Mouse (Mus musculus) liver, adult 2 months (tissue): ENCODE results near the gene Stx7. TPM values are rescaled to one million over a fixed set of nuclear protein-coding genes. Genes with fewer than 3 reads are reported as not detected.

Experiments used
- DNase-seq: peaks from one replicate; pipeline ENCODE4 v3.0.0-alpha.2; 2011; ENCODE audit warnings: low read depth, low spot score; ENCODE audit errors: extremely low read depth
- H3K27ac ChIP-seq: fragments of 200-500 bp; replicated peaks from 2 replicates; pipeline ENCODE4 v1.5.1; 2012; ENCODE audit warnings: low read depth, mild to moderate bottlenecking, control low read depth, inconsistent platforms, low read length; ENCODE audit not compliant: insufficient read depth
- H3K27me3 ChIP-seq: fragments of 200-500 bp; 2 replicates; pipeline ENCODE4 v1.6.1; 2012; ENCODE audit warnings: mild to moderate bottlenecking, moderate library complexity, low read length, inconsistent platforms; ENCODE audit not compliant: control insufficient read depth, insufficient read depth
- H3K36me3 ChIP-seq: fragments of 200-500 bp; 2 replicates; pipeline ENCODE4 v1.6.1; 2012; ENCODE audit warnings: low read length, inconsistent platforms; ENCODE audit not compliant: control insufficient read depth, insufficient read depth
- H3K4me1 ChIP-seq: fragments of 200-500 bp; 2 replicates; pipeline ENCODE4 v1.6.1; 2011; ENCODE audit warnings: low read length; ENCODE audit not compliant: control insufficient read depth, insufficient read depth
- H3K4me3 ChIP-seq: fragments of 200-500 bp; 2 replicates; pipeline ENCODE4 v1.5.1; 2011; ENCODE audit warnings: low read depth, mild to moderate bottlenecking, control low read depth, low read length, moderate library complexity; ENCODE audit not compliant: insufficient read depth
- H3K79me2 ChIP-seq: fragments of 200-500 bp; 2 replicates; pipeline ENCODE4 v1.6.1; 2012; ENCODE audit warnings: inconsistent platforms, mild to moderate bottlenecking, low read length, moderate library complexity; ENCODE audit not compliant: control insufficient read depth, insufficient read depth
- H3K9ac ChIP-seq: fragments of 200-500 bp; 2 replicates; pipeline ENCODE4 v1.6.1; 2012; ENCODE audit warnings: low read depth, mild to moderate bottlenecking, control low read depth, inconsistent platforms, low read length
- CTCF ChIP-seq: fragments of 200-500 bp; IDR thresholded peaks from 2 replicates; pipeline ENCODE4 v1.5.1; 2011; ENCODE audit warnings: low read depth, low read length, control low read depth
- POLR2A ChIP-seq: fragments of 200-500 bp; IDR thresholded peaks from 2 replicates; pipeline ENCODE4 v1.6.1; 2011; ENCODE audit warnings: low read length, control low read depth; ENCODE audit not compliant: insufficient read depth; ENCODE audit errors: extremely low read depth
- WGBS: fragments of 180-500 bp; shearing (Covaris S2); methylation state at CpG from one replicate; pipeline ENCODE4 v1.1.7; 2018; 5-methylcytosine and 5-hydroxymethylcytosine counted together
- polyA plus RNA-seq: library from polyadenylated mRNA; depleted of rRNA; stranded (reverse); fragments of >200 nt; gene quantifications from 2 replicates; pipeline ENCODE4 v1.2.3, GENCODE M21; 2012
- total RNA-seq: library from RNA; depleted of rRNA; stranded (reverse); fragments of >200 nt; gene quantifications from 2 replicates; pipeline ENCODE4 v1.2.3, GENCODE M21; 2014

The Stx7 gene
- total and polyA plus RNA-seq, 2 experiments: 16.9 to 19.2 TPM

- TF ChIP-seq POLR2A: no peak
- no peak for TF ChIP-seq CTCF
- Histone ChIP-seq H3K4me3 (no peak overlapping the region), H3K79me2 (peaks cover 24% of the 10 kb centered on the region; the same call in 1 of the 2 replicates), H3K9ac (no peak overlapping the region), H3K27ac (0 out of 2 replicates have a peak overlapping the region, but pooled peaks have one; percentile 8), H3K27me3 (no peaks in the 10 kb centered on the region), H3K36me3 (peaks cover 4% of the 10 kb centered on the region; the same call in 1 of the 2 replicates), H3K4me1 (peaks cover 9% of the 10 kb centered on the region)
- peak; percentile 33 for DNase-seq
- 31% methylated on average over 11 of the region's 11 CpGs for WGBS
Measured at GRCm38 (mm10) chr10:24164137-24164908, 15.2 kb downstream of the Stx7 start.

DNA sequence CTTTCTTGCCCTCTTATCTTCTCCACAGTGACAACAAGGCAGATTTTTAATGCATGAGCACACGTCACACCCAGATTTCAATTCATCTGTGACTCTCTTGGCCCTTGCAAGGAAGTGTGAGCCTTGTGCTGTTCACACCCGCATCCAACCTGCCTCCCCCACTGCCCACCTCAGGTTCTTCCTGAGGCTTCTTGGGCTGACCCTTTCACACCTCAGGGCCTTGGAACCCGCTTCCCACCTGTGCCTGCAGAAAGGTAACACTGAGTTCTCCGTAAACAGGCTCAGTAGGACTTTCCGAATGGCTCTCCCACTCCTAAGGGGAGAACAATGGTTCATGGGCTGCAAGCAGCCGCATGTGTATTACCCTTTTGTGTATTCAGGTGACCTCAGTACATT is 15.8 kb downstream of the Stx7 start:
- WGBS: 84% methylated on average over 6 of the region's 6 CpGs
- Histone ChIP-seq H3K27me3 (no peaks in the 10 kb centered on the region), H3K36me3 (peaks cover 4% of the 10 kb centered on the region; the same call in 1 of the 2 replicates), H3K4me3 (no peak overlapping the region), H3K4me1 (peaks cover 9% of the 10 kb centered on the region), H3K27ac (0 out of 2 replicates have a peak overlapping the region, but pooled peaks have one; percentile 8), H3K9ac (no peak overlapping the region), H3K79me2 (peaks cover 24% of the 10 kb centered on the region; the same call in 1 of the 2 replicates)
- TF ChIP-seq POLR2A (no peak), CTCF (no peak)
- DNase-seq: no peak

DNA sequence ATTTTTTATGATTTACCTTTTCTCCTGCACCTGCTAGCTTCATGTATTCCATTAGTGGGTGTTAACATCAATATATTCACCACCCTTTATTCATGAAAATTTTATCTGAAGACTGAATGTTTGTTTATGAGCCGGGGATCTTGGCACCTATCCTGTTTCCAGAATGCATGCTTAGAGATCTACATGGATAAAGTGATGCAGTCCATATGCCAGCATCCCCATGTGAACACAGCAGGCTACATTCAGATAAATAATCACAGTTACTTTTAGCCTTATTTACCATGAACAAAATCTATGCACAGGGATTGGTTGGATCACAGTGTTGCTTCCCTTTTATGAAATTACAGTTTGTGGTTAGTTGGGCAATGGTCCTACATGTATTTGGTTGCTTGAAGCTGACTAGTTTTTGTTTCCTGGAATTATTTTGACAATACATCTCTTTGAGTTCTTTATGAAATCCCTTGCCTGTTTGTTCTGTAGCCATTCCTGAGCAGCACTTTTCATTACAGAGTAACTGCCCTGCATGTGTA is 16.5 kb downstream of the Stx7 start:
- TF ChIP-seq POLR2A (no peak), CTCF (no peak)
- DNase-seq: no peak

DNA sequence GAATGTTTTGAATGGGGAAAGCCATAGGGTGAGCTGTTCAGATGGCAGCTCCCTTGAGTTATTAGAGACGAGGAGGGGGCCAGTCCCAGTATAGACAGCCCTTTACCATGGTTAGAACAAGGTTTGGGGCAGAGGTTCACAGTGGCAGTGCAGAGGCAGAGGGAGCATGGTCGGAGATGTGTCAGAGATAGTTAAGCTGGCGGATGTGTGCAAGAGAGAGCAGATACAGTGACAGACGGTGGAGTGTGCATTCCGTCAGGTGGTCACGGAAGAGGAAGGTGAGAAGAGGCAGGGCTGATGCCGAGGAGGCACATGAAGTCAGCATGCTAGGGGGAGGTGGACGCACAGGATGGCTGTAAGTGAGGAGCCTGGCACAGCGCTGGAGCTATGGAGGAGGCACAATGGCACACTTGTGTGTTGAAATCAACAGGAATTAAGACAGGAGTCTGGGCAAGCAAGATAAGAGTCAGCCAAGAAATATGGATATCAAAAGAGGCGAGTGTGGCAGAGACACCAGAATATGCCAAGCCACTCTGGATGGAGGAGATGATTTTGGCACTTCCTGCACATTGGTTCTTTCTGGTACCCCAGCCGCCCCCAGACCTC is 19.0 kb downstream of the Stx7 start:
- no peaks in the 10 kb centered on the region for H3K27me3 ChIP-seq
- H3K27ac ChIP-seq: no peak overlapping the region
- H3K36me3 ChIP-seq: 0 out of 2 replicates have a peak, but pooled peaks cover 2% of the 10 kb centered on the region
- peaks cover 7% of the 10 kb centered on the region for H3K4me1 ChIP-seq
- TF ChIP-seq POLR2A: no peak
- no peak for TF ChIP-seq CTCF
- no peak overlapping the region for H3K4me3 ChIP-seq
- DNase-seq: no peak
- peaks cover 18% of the 10 kb centered on the region; the same call in 1 of the 2 replicates for H3K79me2 ChIP-seq
- WGBS: 85% methylated on average over 11 of the region's 11 CpGs
- H3K9ac ChIP-seq: no peak overlapping the region

More for the DNA sequence above, 16.5 kb downstream of the Stx7 start:
- Histone ChIP-seq H3K4me3 (no peak overlapping the region), H3K4me1 (peaks cover 9% of the 10 kb centered on the region), H3K79me2 (peaks cover 24% of the 10 kb centered on the region; the same call in 1 of the 2 replicates), H3K9ac (no peak overlapping the region), H3K36me3 (0 out of 2 replicates have a peak, but pooled peaks cover 4% of the 10 kb centered on the region), H3K27me3 (no peaks in the 10 kb centered on the region), H3K27ac (no peak overlapping the region)
- 15% methylated on average over 1 of the region's 1 CpGs for WGBS

DNA sequence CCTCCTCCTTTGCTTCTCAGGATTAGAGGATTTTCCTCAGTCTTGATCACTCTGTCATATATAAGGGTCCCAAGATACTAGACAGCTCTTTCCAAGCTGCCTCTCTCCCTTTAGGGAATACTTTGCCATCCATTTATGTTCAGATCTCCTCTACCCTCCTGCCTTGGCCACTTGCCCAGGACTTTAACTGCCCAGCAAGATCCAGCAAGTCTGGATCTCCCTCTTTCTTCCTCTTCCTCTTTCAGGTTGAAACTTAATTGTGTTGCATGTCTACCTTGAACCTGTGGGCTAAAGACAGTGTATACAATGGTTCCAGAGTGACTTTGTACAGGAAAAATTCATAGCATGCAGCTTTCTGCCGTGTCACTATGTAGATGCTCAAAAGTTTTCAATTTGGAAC is 19.8 kb downstream of the Stx7 start:
- Histone ChIP-seq H3K36me3 (0 out of 2 replicates have a peak, but pooled peaks cover 2% of the 10 kb centered on the region), H3K79me2 (peaks cover 16% of the 10 kb centered on the region; the same call in 1 of the 2 replicates), H3K4me1 (peaks cover 7% of the 10 kb centered on the region), H3K27ac (no peak overlapping the region), H3K27me3 (no peaks in the 10 kb centered on the region), H3K4me3 (no peak overlapping the region), H3K9ac (no peak overlapping the region)
- TF ChIP-seq POLR2A (no peak), CTCF (no peak)
- no peak for DNase-seq
- WGBS: 93% methylated on average over 1 of the region's 1 CpGs
